7 mouse cellular contexts compared by ENCODE assay signal in the genomic region with DNA sequence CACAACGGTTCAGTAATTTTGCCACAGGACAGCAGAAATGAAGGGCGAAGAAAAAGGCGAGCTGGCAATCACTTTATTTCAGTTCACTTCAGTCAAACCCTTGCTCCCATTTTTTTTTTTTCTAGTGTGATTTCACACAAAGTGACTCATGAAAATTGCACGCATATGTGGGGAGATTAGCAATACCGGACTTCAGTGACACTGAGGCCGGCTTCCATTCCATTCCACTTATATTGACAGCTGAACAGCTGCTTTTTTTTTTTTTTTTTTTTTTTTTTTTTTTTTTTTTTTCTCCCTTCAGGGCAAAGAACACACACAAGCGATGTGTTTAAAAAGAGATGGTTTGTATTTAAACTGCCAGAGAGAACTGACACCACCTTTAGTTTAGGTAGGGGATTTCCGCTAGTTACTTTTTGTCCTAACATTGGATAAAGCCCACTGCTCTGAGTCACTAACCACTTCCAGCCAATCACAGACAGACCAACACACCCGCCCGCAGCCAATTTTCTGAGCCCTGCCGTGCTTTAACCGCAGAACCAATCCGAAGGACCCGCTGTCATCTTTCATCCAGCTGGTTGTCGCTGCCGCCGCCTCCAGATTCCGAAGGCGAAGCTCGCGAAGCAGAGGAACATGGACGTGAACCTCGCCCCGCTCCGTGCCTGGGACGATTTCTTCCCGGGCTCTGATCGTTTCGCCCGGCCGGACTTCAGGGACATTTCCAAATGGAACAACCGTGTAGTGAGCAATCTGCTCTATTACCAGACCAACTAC. TPM values are rescaled to one million over a fixed set of nuclear protein-coding genes. Genes with fewer than 3 reads are reported as not detected.
DNase-seq lines count a peak whose midpoint lies in the region; ATAC-seq lines count a peak whose summit lies in the region.

A gene (plus strand): TSS at position 499 of the 771 bp plus-strand sequence.

- H3K4me1 ChIP-seq in embryonic facial prominence, embryonic 11.5 days (ENCODE audit: control insufficient read depth, insufficient read depth, low read length): no peaks in the 10 kb centered on the region
- H3K4me1 ChIP-seq in limb, embryonic 10.5 days: peaks cover 26% of the 10 kb centered on the region
- H3K4me1 ChIP-seq in midbrain, embryonic 13.5 days (replicated peaks): peaks cover 27% of the 10 kb centered on the region

- H3K27me3 ChIP-seq in embryonic facial prominence, embryonic 11.5 days (ENCODE audit: control insufficient read depth, insufficient read depth, low read length): no peaks in the 10 kb centered on the region
- 0 out of 2 replicates have a peak, but pooled peaks cover 6% of the 10 kb centered on the region for H3K27me3 ChIP-seq in limb, embryonic 10.5 days (ENCODE audit: low read depth, poor library complexity, severe bottlenecking)
- H3K27me3 ChIP-seq in midbrain, embryonic 13.5 days: no peaks in the 10 kb centered on the region

- peak within 1 kb of the TSS; percentile 48 for H3K4me3 ChIP-seq in embryonic facial prominence, embryonic 11.5 days (ENCODE audit: low read depth, low read length)
- peak within 1 kb of the TSS; percentile 66 for H3K4me3 ChIP-seq in limb, embryonic 10.5 days
- H3K4me3 ChIP-seq in midbrain, embryonic 13.5 days (replicated peaks): peak within 1 kb of the TSS; percentile 79

- 7% methylated on average over 32 of the region's 32 CpGs for WGBS in embryonic facial prominence, embryonic 11.5 days
- WGBS in limb, embryonic 10.5 days: 15% methylated on average over 32 of the region's 32 CpGs
- 10% methylated on average over 32 of the region's 32 CpGs for whole genome bisulfite sequencing in midbrain, embryonic 13.5 days

- no peaks in the 10 kb centered on the region for H3K36me3 ChIP-seq in embryonic facial prominence, embryonic 11.5 days (replicated peaks; ENCODE audit: control insufficient read depth, insufficient read depth, low read depth, low read length)
- H3K36me3 ChIP-seq in limb, embryonic 10.5 days: peaks cover 5% of the 10 kb centered on the region; the same call in 1 of the 2 replicates
- H3K36me3 ChIP-seq in midbrain, embryonic 13.5 days: peaks cover 10% of the 10 kb centered on the region; the same call in 1 of the 2 replicates

- ATAC-seq in embryonic facial prominence, embryonic 11.5 days (replicated peaks; ENCODE audit: insufficient number of reproducible peaks, low FRiP score, low TSS enrichment, low read depth): peak; percentile 78
- ATAC-seq in granulocyte monocyte progenitor cell, adult 5-6 weeks (replicated peaks; ENCODE audit: poor library complexity, severe bottlenecking): peak; percentile 67
- peak; percentile 82 for ATAC-seq in midbrain, embryonic 13.5 days

- DNase-seq in adrenal gland, postnatal 14 days: peak; percentile 94
- peak; percentile 95 for DNase-seq in embryonic facial prominence, embryonic 11.5 days (ENCODE audit: low spot score)
- peak; percentile 91 for DNase-seq in kidney, adult 11 months
- DNase-seq in limb, embryonic 10.5 days (ENCODE audit: low spot score): peak; percentile 88
- DNase-seq in spleen, adult 12 weeks (ENCODE audit: low spot score): peak; percentile 81

- H3K9me3 ChIP-seq in embryonic facial prominence, embryonic 11.5 days (replicated peaks; ENCODE audit: control insufficient read depth, low read length): no peaks in the 10 kb centered on the region
- no peaks in the 10 kb centered on the region for H3K9me3 ChIP-seq in limb, embryonic 10.5 days (replicated peaks)
- H3K9me3 ChIP-seq in midbrain, embryonic 13.5 days: no peaks in the 10 kb centered on the region

- H3K9ac ChIP-seq in embryonic facial prominence, embryonic 11.5 days (replicated peaks; ENCODE audit: low read length): peak within 1 kb of the TSS; percentile 61
- H3K9ac ChIP-seq in midbrain, embryonic 13.5 days (replicated peaks): peak within 1 kb of the TSS; percentile 80

- peak within 1 kb of the TSS; percentile 54 for H3K4me2 ChIP-seq in embryonic facial prominence, embryonic 11.5 days (ENCODE audit: low read depth, low read length)
- peak within 1 kb of the TSS; percentile 83 for H3K4me2 ChIP-seq in midbrain, embryonic 13.5 days (replicated peaks)

- H3K27ac ChIP-seq in embryonic facial prominence, embryonic 11.5 days (replicated peaks; ENCODE audit: low read depth, low read length): no peak within 1 kb of the TSS
- peak within 1 kb of the TSS; percentile 75 for H3K27ac ChIP-seq in limb, embryonic 10.5 days
- peak within 1 kb of the TSS; percentile 68 for H3K27ac ChIP-seq in midbrain, embryonic 13.5 days

RNA-seq across cellular contexts. Expression of the gene that starts here (rescaled TPM):
- total RNA-seq in adrenal gland, postnatal 14 days (2021): 82.2 and 89.5 TPM in 2 replicates
- 33.4 and 36.1 TPM in 2 replicates for polyA plus RNA-seq in embryonic facial prominence, embryonic 11.5 days (2014; fragmentation: Nextera tagmentation; extraction: Ambion mirVana)
- total RNA-seq in granulocyte monocyte progenitor cell, adult 5-6 weeks (2014; fragmentation: Nextera tagmentation): 40.8 and 51.9 TPM in 2 replicates
- total RNA-seq in granulocyte monocyte progenitor cell, adult 5-6 weeks (2017): 62.5 and 68.2 TPM in 2 replicates
- 24.0 and 27.5 TPM in 2 replicates for polyA plus RNA-seq in limb, embryonic 10.5 days (2016; fragmentation: Nextera tagmentation; extraction: Ambion mirVana)
- 113 and 114 TPM in 2 replicates for polyA plus RNA-seq in midbrain, embryonic 13.5 days (2015; fragmentation: Nextera tagmentation; extraction: Ambion mirVana)
